Mouse (Mus musculus) common myeloid progenitor, adult 5-6 weeks (primary cell): ENCODE measurements around the gene Tamm41. TPM values are rescaled to one million over a fixed set of nuclear protein-coding genes. Genes with fewer than 3 reads are reported as not detected.

Source experiments
- ATAC-seq: replicated peaks from 2 replicates; pipeline ENCODE4 v1.8.0; 2016; ENCODE audit warnings: low read depth, mild to moderate bottlenecking, moderate TSS enrichment, inconsistent platforms; ENCODE audit not compliant: poor library complexity, severe bottlenecking
- total RNA-seq: library from RNA; stranded (forward); fragments of 200-1000, 187-1606 nt; gene quantifications from 2 replicates; pipeline ENCODE4 v1.2.3, GENCODE M21; 2017

The Tamm41 gene
- total RNA-seq, 1 experiment from 2014 or later = 68.6 TPM

DNA sequence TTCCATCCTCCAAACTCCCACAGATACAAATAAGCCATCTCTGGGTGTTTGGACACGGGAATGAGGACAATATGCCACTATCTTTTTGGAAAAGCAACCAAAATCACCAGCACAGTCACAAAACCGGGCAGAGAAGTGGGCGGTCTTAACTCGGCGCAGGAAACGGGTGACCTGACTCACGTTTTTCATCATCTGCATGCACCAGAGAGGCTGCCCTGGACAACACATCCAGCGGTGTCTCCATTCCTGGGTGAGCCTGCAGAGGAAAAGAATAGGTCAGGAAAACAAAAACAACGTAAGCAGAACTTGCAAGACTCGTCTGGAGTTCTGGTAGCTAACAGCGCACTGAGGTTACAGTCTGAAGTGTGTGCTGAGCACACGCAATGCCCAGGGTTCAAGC is 79.9 kb downstream of the Tamm41 start:
- no peak for ATAC-seq

DNA sequence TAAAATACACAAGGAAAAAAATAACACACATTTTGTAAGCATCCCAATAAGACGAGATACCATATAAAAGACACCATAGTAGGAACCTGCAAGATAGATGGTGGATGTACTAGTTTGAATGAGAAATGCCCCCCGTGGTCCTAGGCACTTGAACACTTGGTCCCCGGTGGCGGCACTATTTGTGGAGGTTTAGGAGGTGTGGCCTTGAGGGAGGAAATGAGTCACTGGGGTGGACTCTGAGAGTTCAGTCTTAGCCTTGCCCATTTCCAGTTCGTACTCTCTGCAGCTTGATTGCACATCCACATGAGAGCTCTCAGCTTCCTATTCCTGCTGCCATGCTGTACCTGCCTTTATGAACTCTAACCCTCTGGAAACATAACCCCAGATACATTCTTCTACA is 83.2 kb downstream of the Tamm41 start:
- ATAC-seq = no peak

Other genes starting within 250 kb of the Tamm41 start
- gene Vgll4, start 67.9 kb downstream of the Tamm41 start, total RNA-seq = 39.9 and 40.6 TPM in 2 replicates
- not detected in 2 replicates for gene Syn2, start 97.0 kb upstream of the Tamm41 start, total RNA-seq
- gene Gm17482, start 189.5 kb upstream of the Tamm41 start, total RNA-seq = not detected in 2 replicates
- gene Timp4, start 214.3 kb upstream of the Tamm41 start, total RNA-seq = not detected in 2 replicates